Mouse (Mus musculus) naive thymus-derived CD4-positive, alpha-beta T cell, adult 5 months (primary cell): ENCODE data around the gene Apol7b. TPM values are rescaled to one million over a fixed set of nuclear protein-coding genes. Genes with fewer than 3 reads are reported as not detected.

Source experiments
- polyA plus RNA-seq: library from polyadenylated mRNA; unstranded; fragments of 100-300 nt; shearing (Covaris generic); gene quantifications from one replicate; pipeline ENCODE4 v1.2.1, GENCODE M21; 2017

Apol7b gene
- 0.57 TPM for polyA plus RNA-seq

GRCm38 (mm10) chr15:77447392-77447791 lies at the start of gene Apol7b:
Apol7b (minus strand) TSS chr15:77447492.

GRCm38 (mm10) chr15:77476693-77477092 lies 29.4 kb upstream of the Apol7b start, which contains the start of gene Apol10a:
Apol10a (plus strand) TSS chr15:77477047.

GRCm38 (mm10) chr15:77411035-77411434 lies 36.3 kb downstream of the Apol7b start, which contains the start of gene Apol9a:
Apol9a (minus strand) TSS chr15:77411135.

GRCm38 (mm10) chr15:77399027-77399426 lies 48.3 kb downstream of the Apol7b start, which contains the start of gene Apol7a:
Apol7a (minus strand) TSS chr15:77399110.

Other genes starting within 250 kb of the Apol7b start
- not detected for gene Rbfox2, start 140.5 kb downstream of the Apol7b start, polyA plus RNA-seq
- not detected for gene Apol7a, start 48.4 kb downstream of the Apol7b start, polyA plus RNA-seq
- gene Apol9a, start 36.4 kb downstream of the Apol7b start, polyA plus RNA-seq = 0.61 TPM
- gene Apol10a, start 29.6 kb upstream of the Apol7b start, polyA plus RNA-seq = not detected
- not detected for gene Apol11a, start 60.8 kb upstream of the Apol7b start, polyA plus RNA-seq
- not detected for gene Apol7c, start 85.8 kb upstream of the Apol7b start, polyA plus RNA-seq
- not detected for gene 1700025B11Rik, start 114.4 kb upstream of the Apol7b start, polyA plus RNA-seq
- 0.63 TPM for gene Apol10b, start 148.6 kb upstream of the Apol7b start, polyA plus RNA-seq
- not detected for gene Gm36245, start 151.8 kb upstream of the Apol7b start, polyA plus RNA-seq
- not detected for gene Apol11b, start 195.8 kb upstream of the Apol7b start, polyA plus RNA-seq